Mouse (Mus musculus): Measurements from ENCODE around the gene Anks4b.

DNA sequence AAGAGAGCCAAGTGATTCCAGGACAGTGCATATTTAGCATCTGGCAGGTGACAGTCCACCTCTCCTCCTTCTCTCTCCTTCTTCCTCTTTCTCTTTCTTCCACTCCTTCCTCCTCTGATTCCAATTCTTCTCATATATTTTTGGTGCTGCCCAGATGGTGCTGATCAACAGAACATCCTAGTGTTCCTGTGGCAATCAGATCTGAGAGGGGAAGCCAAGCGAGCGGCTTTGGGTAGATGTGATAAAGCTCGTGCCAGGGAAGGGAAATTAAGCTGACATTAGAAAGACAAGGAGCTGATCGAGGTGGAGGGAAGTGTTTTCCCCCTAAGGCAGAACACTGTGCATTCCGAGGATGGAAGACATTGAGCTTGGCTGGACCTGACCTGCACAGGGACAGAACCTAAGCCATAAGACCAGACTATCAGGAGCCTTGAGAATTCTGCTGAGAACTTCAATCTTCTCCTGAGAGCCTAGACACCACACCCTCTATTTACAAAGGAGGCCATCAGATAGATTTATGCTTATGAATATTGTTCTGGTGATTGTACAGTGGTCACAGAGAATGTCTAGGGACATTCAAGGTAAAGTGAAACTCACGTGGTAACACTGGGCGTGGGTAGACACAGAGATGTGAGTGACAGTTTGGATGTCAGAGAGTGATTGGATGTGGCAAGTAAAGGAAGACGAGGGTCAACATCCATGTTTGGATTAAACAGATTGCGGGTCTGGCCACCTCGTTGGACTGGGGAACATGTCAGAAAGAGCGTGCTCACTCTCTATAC, 1.3 kb downstream of the Anks4b start:
- TF ChIP-seq POLR2A (IDR thresholded peaks at IDR 0.05; ENCODE audit: insufficient read depth, low read depth, low read length) (no peak), CTCF (IDR thresholded peaks at IDR 0.05) (no peak), EP300 (IDR thresholded peaks at IDR 0.05; ENCODE audit: insufficient read depth, low read depth, low read length) (no peak)

All from heart, adult 2 months (tissue).